Mouse (Mus musculus) embryonic facial prominence, embryonic 14.5 days (tissue): ENCODE results near the gene Clmn. TPM values are rescaled to one million over a fixed set of nuclear protein-coding genes. Genes with fewer than 3 reads are reported as not detected.

Experiments
- ATAC-seq: fragments of 200-750 bp; cut with Nextera tagmentation; 2 replicates; pipeline ENCODE4 v1.8.0; 2017; ENCODE audit warnings: low read depth, moderate number of reproducible peaks, moderate TSS enrichment
- DNase-seq: peaks from one replicate; pipeline ENCODE4 v3.0.0-alpha.2; 2015; ENCODE audit warnings: low spot score
- H3K27ac ChIP-seq: fragments of 300-500 bp; sonication (generic); replicated peaks from 2 replicates; pipeline ENCODE4 v1.5.1; 2014; ENCODE audit warnings: low read depth, mild to moderate bottlenecking, low read length, moderate library complexity
- H3K27me3 ChIP-seq: fragments of 300-500 bp; sonication (generic); replicated peaks from 2 replicates; pipeline ENCODE4 v1.6.1; 2014; ENCODE audit warnings: low read length; ENCODE audit not compliant: control insufficient read depth, insufficient read depth
- H3K36me3 ChIP-seq: fragments of 300-500 bp; sonication (generic); 2 replicates; pipeline ENCODE4 v1.6.1; 2014; ENCODE audit warnings: low read length, mixed read lengths; ENCODE audit not compliant: control insufficient read depth, insufficient read depth
- H3K4me1 ChIP-seq: fragments of 300-500 bp; sonication (generic); 2 replicates; pipeline ENCODE4 v1.6.1; 2014; ENCODE audit warnings: antibody characterized with exemption, low read length; ENCODE audit not compliant: control insufficient read depth, insufficient read depth
- H3K4me2 ChIP-seq: fragments of 300-500 bp; sonication (generic); 2 replicates; pipeline ENCODE4 v1.6.1; 2014; ENCODE audit warnings: low read depth, mild to moderate bottlenecking, low read length, moderate library complexity, mixed read lengths
- H3K4me3 ChIP-seq: fragments of 300-500 bp; sonication (generic); 2 replicates; pipeline ENCODE4 v1.5.1; 2014; ENCODE audit warnings: low read depth, mild to moderate bottlenecking, low read length
- H3K9ac ChIP-seq: fragments of 300-500 bp; sonication (generic); 2 replicates; pipeline ENCODE4 v1.6.1; 2014; ENCODE audit warnings: low read depth, mild to moderate bottlenecking, low read length, moderate library complexity, mixed read lengths
- H3K9me3 ChIP-seq: fragments of 300-500 bp; sonication (generic); 2 replicates; pipeline ENCODE4 v1.6.1; 2016; ENCODE audit warnings: low read length; ENCODE audit not compliant: control insufficient read depth
- WGBS: fragments of 180-500 bp; shearing (Covaris S2); extraction: QIAGEN DNeasy Blood & Tissue Kit; methylation state at CpG from one replicate; pipeline ENCODE4 v1.1.7; 2014; 5-methylcytosine and 5-hydroxymethylcytosine counted together
- polyA plus RNA-seq: library from polyadenylated mRNA; unstranded; fragments of >200 nt; fragmentation: Nextera tagmentation; extraction: Ambion mirVana; gene quantifications from 2 replicates; pipeline ENCODE4 v1.2.1, GENCODE M21; 2014

The Clmn gene
- polyA plus RNA-seq, 1 experiment from 2014 or later: 3.2 TPM

GRCm38 (mm10) chr12:104886104-104886503 is 21.2 kb upstream of the Clmn start:
- Histone ChIP-seq H3K36me3 (no peaks in the 10 kb centered on the region), H3K4me2 (no peak overlapping the region), H3K4me1 (no peaks in the 10 kb centered on the region), H3K4me3 (no peak overlapping the region), H3K9me3 (no peaks in the 10 kb centered on the region), H3K27me3 (no peaks in the 10 kb centered on the region), H3K27ac (no peak overlapping the region), H3K9ac (no peak overlapping the region)
- ATAC-seq (no peak), DNase-seq (no peak)
- WGBS: 81% methylated on average over 7 of the region's 7 CpGs

GRCm38 (mm10) chr12:104882533-104882932 is 17.7 kb upstream of the Clmn start:
- Histone ChIP-seq H3K4me1 (no peaks in the 10 kb centered on the region), H3K9ac (no peak overlapping the region), H3K4me3 (no peak overlapping the region), H3K9me3 (no peaks in the 10 kb centered on the region), H3K4me2 (no peak overlapping the region), H3K27ac (no peak overlapping the region), H3K27me3 (no peaks in the 10 kb centered on the region), H3K36me3 (no peaks in the 10 kb centered on the region)
- ATAC-seq: no peak
- no peak for DNase-seq
- 73% methylated on average over 5 of the region's 5 CpGs for WGBS

DNA sequence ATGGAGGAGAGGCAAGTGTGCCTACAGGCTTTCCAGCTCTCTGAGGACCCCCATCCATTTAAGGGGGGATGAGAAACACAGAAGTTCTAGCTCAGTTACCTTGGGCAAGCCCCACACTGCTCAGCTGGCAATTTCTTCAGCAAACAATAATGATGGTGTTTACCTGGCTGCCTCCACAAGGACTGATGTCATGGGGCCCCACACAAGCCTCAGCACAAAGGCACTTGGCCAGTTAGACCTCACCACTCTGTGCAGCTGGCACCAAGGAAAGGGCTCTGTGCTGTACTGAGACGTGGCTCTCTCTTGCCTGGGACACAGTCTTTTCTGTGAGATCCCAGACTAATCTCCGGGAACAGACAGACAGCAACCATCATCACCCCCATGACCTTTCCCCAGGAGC is 17.2 kb upstream of the Clmn start:
- Histone ChIP-seq H3K9ac (no peak overlapping the region), H3K4me1 (no peaks in the 10 kb centered on the region), H3K4me2 (no peak overlapping the region), H3K27me3 (no peaks in the 10 kb centered on the region), H3K27ac (no peak overlapping the region), H3K36me3 (no peaks in the 10 kb centered on the region), H3K9me3 (no peaks in the 10 kb centered on the region), H3K4me3 (no peak overlapping the region)
- no peak for ATAC-seq
- no peak for DNase-seq
- 73% methylated on average over 2 of the region's 2 CpGs for WGBS

DNA sequence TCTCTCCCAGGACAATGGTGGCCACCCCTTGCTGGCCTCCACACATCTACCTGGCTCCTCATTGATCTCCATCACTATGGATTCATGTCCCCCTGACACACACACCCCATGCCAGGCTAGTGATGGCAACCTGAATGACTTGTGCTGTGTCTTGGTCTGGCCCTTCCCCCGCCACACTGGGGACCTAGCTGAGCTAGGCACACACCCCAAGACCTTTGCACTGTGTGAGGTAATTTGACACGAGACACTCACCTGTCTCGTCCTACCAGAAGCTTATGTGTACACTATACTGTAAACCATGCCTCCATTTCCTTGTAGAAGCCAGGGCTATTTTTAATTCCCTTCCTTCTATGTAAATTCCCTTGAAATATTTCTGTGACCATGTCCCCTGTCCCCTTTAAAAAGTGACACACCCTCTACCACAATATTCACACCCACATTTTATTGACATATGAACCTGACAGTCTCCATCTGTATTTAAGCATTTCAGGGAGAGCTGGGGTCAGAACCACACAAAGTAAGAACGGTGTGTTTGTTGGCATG is 16.7 kb upstream of the Clmn start:
- WGBS: 73% methylated on average over 4 of the region's 4 CpGs
- Histone ChIP-seq H3K27me3 (no peaks in the 10 kb centered on the region), H3K27ac (no peak overlapping the region), H3K9ac (no peak overlapping the region), H3K4me1 (no peaks in the 10 kb centered on the region), H3K36me3 (no peaks in the 10 kb centered on the region), H3K4me3 (no peak overlapping the region), H3K4me2 (no peak overlapping the region), H3K9me3 (no peaks in the 10 kb centered on the region)
- ATAC-seq (no peak), DNase-seq (no peak)

- H3K4me2 ChIP-seq: no peak overlapping the region
- H3K9me3 ChIP-seq: no peaks in the 10 kb centered on the region
- DNase-seq (no peak), ATAC-seq (no peak; the same call in 1 of the 2 replicates)
- no peaks in the 10 kb centered on the region for H3K4me1 ChIP-seq
- no peak overlapping the region for H3K27ac ChIP-seq
- H3K9ac ChIP-seq: no peak overlapping the region
- no peaks in the 10 kb centered on the region for H3K27me3 ChIP-seq
- no peaks in the 10 kb centered on the region for H3K36me3 ChIP-seq
- 48% methylated on average over 12 of the region's 12 CpGs for WGBS
- H3K4me3 ChIP-seq: no peak overlapping the region
These were observed 15.5 kb upstream of the Clmn start for GRCm38 (mm10) chr12:104880367-104880766.

GRCm38 (mm10) chr12:104879577-104879989 is 14.7 kb upstream of the Clmn start:
- H3K4me1 ChIP-seq: no peaks in the 10 kb centered on the region
- H3K9me3 ChIP-seq: no peaks in the 10 kb centered on the region
- no peak overlapping the region for H3K9ac ChIP-seq
- H3K36me3 ChIP-seq: no peaks in the 10 kb centered on the region
- H3K4me2 ChIP-seq: no peak overlapping the region
- no peak overlapping the region for H3K4me3 ChIP-seq
- no peaks in the 10 kb centered on the region for H3K27me3 ChIP-seq
- ATAC-seq (no peak), DNase-seq (no peak)
- 74% methylated on average over 10 of the region's 10 CpGs for WGBS
- no peak overlapping the region for H3K27ac ChIP-seq

- Histone ChIP-seq H3K9me3 (no peaks in the 10 kb centered on the region), H3K9ac (no peak overlapping the region), H3K4me3 (no peak overlapping the region), H3K4me2 (no peak overlapping the region), H3K4me1 (no peaks in the 10 kb centered on the region), H3K27ac (no peak overlapping the region), H3K36me3 (no peaks in the 10 kb centered on the region), H3K27me3 (no peaks in the 10 kb centered on the region)
- DNase-seq (no peak), ATAC-seq (no peak)
- WGBS: 45% methylated on average over 3 of the region's 3 CpGs
These were observed 11.2 kb upstream of the Clmn start for GRCm38 (mm10) chr12:104876053-104876452.

GRCm38 (mm10) chr12:104871987-104872386 is 7.1 kb upstream of the Clmn start:
- Histone ChIP-seq H3K4me2 (no peak overlapping the region), H3K9me3 (no peaks in the 10 kb centered on the region), H3K36me3 (no peaks in the 10 kb centered on the region), H3K4me1 (no peaks in the 10 kb centered on the region), H3K4me3 (no peak overlapping the region), H3K27me3 (no peaks in the 10 kb centered on the region), H3K9ac (no peak overlapping the region), H3K27ac (no peak overlapping the region)
- DNase-seq: no peak
- no peak for ATAC-seq
- WGBS: 92% methylated on average over 6 of the region's 6 CpGs

- no peak for DNase-seq
- no peak for ATAC-seq
- H3K27me3 ChIP-seq: no peaks in the 10 kb centered on the region
- H3K36me3 ChIP-seq: no peaks in the 10 kb centered on the region
- H3K4me2 ChIP-seq: no peak overlapping the region
- no peak overlapping the region for H3K4me3 ChIP-seq
- no peak overlapping the region for H3K9ac ChIP-seq
- H3K9me3 ChIP-seq: no peaks in the 10 kb centered on the region
- H3K27ac ChIP-seq: no peak overlapping the region
- H3K4me1 ChIP-seq: peaks cover 5% of the 10 kb centered on the region; the same call in 1 of the 2 replicates
- WGBS: 79% methylated on average over 3 of the region's 3 CpGs
These were observed 4.9 kb upstream of the Clmn start for GRCm38 (mm10) chr12:104869737-104870136.
